In the genomic region with DNA sequence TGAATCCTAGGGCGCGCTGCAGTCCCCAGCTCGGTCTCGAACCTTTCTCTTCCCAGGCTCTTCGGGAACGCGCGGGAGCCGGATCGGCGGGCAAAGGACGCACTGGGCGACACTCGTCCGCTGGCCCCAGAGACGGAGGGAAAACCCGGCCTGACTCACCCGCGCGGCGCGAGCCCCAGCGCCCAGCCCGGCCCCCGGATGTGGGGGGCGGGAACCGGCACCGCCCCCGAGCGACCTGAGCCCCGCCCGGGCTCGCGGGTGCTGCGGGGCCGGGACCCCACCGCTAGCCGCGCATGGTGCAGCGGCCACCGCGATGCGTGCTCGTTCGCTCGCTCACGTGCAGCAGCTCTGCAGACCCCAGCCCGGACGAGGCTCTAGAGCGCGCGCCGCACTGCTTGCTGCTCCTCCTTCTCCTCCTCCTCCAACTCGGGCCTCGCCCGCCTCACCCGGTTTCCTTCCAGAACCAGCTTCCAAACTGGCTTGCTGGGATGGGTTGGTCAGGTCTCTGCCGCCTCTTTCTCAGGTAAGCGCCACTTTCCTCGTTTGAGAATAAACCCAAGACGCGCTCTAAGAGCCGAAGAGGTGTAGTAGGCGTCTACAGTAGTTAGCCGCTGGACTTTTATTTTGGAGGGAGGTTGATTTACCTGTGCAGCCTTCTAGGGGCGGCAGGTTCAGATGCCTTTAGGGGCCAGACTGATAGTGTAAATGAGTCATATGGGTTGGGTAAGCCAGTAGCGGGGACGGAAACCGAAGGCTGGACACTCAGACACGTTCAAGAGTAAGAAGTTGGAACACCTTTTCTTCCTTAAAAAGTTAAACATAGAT, we compare ENCODE assay signal across 8 mouse cellular contexts. TPM values are rescaled to one million over a fixed set of nuclear protein-coding genes. Genes with fewer than 3 reads are reported as not detected.
DNase-seq lines count a peak whose midpoint lies in the region; ATAC-seq and TF ChIP-seq lines count a peak whose summit lies in the region.

N4bp3 (minus strand) TSS at position 152 of the 825 bp plus-strand sequence.
D930048N14Rik (plus strand) TSS at position 264 of the 825 bp plus-strand sequence.

- H3K27me3 ChIP-seq in ES-Bruce4 (ENCODE audit: control insufficient read depth, insufficient read depth, low read length, poor library complexity, severe bottlenecking), result no peaks in the 10 kb centered on the region
- peaks cover 7% of the 10 kb centered on the region; the same call in 1 of the 2 replicates for H3K27me3 ChIP-seq in forebrain, embryonic 11.5 days (ENCODE audit: control insufficient read depth, insufficient read depth, low read length)
- H3K27me3 ChIP-seq in limb, embryonic 12.5 days, result peaks cover 5% of the 10 kb centered on the region; the same call in 1 of the 2 replicates
- H3K27me3 ChIP-seq in midbrain, embryonic 12.5 days, result peaks cover 30% of the 10 kb centered on the region
- no peaks in the 10 kb centered on the region for H3K27me3 ChIP-seq in testis, adult 2 months (ENCODE audit: control insufficient read depth, insufficient read depth, low read length)

- peak within 1 kb of the TSS; percentile 94 for H3K4me2 ChIP-seq in forebrain, embryonic 11.5 days (ENCODE audit: low read depth, low read length, severe bottlenecking)
- H3K4me2 ChIP-seq in limb, embryonic 12.5 days, result peak within 1 kb of the TSS; percentile 93
- H3K4me2 ChIP-seq in midbrain, embryonic 12.5 days (replicated peaks), result peak within 1 kb of the TSS; percentile 87

- peak; percentile 93 for DNase-seq in adrenal gland, postnatal 14 days
- DNase-seq in forebrain, embryonic 11.5 days (ENCODE audit: low spot score), result peak; percentile 86
- peak; percentile 80 to 83 for DNase-seq in heart, postnatal 36 days
- no peak for DNase-seq in layer of hippocampus, adult 9-10 months (ENCODE audit: low spot score)

- ATAC-seq in forebrain, embryonic 11.5 days (replicated peaks; ENCODE audit: low FRiP score), result peak; percentile 62
- ATAC-seq in limb, embryonic 12.5 days (ENCODE audit: insufficient number of reproducible peaks, insufficient read depth, low FRiP score, low TSS enrichment, low read depth), result peak; percentile 44; the same call in 1 of the 2 replicates
- peak; percentile 47; the same call in 1 of the 2 replicates for ATAC-seq in midbrain, embryonic 12.5 days (ENCODE audit: low FRiP score, low read depth)

- intact Hi-C loops in heart, postnatal 36 days (cut with DNase I), result loop anchor here (1.0 kb wide), 1 partner anchor 31 kb away; no protein-coding TSS in a partner anchor

- under 1% methylated on average over 68 of the region's 70 CpGs for WGBS in forebrain, embryonic 11.5 days
- 2% methylated on average over 70 of the region's 70 CpGs for WGBS in limb, embryonic 12.5 days
- WGBS in midbrain, embryonic 12.5 days, result under 1% methylated on average over 58 of the region's 70 CpGs

- H3K9me3 ChIP-seq in ES-Bruce4 (replicated peaks; ENCODE audit: control insufficient read depth, insufficient read depth, low read length, poor library complexity, severe bottlenecking), result no peaks in the 10 kb centered on the region
- H3K9me3 ChIP-seq in forebrain, embryonic 11.5 days (ENCODE audit: control insufficient read depth, low read length), result no peaks in the 10 kb centered on the region
- H3K9me3 ChIP-seq in limb, embryonic 12.5 days, result no peaks in the 10 kb centered on the region; the same call in 1 of the 2 replicates
- H3K9me3 ChIP-seq in midbrain, embryonic 12.5 days, result no peaks in the 10 kb centered on the region

- TF ChIP-seq CTCF in ES-Bruce4 (IDR thresholded peaks at IDR 0.05; ENCODE audit: low read depth, low read length), result no peak
- no peak for TF ChIP-seq CTCF in testis, adult 2 months (IDR thresholded peaks at IDR 0.05; ENCODE audit: control insufficient read depth, insufficient read depth, insufficient replicate concordance, low read depth, low read length)

- H3K27ac ChIP-seq in ES-Bruce4 (ENCODE audit: insufficient read depth, low read length), result peak within 1 kb of the TSS; percentile 77
- H3K27ac ChIP-seq in forebrain, embryonic 11.5 days (ENCODE audit: low read depth, low read length), result no peak within 1 kb of the TSS
- peak within 1 kb of the TSS; percentile 67 for H3K27ac ChIP-seq in limb, embryonic 12.5 days
- H3K27ac ChIP-seq in midbrain, embryonic 12.5 days (replicated peaks), result no peak within 1 kb of the TSS
- peak within 1 kb of the TSS; percentile 46 for H3K27ac ChIP-seq in testis, adult 2 months (ENCODE audit: control insufficient read depth, insufficient read depth, low read depth, low read length)

- peak within 1 kb of the TSS; percentile 84 for H3K4me3 ChIP-seq in ES-Bruce4 (ENCODE audit: low read depth, low read length)
- peak within 1 kb of the TSS; percentile 53 for H3K4me3 ChIP-seq in forebrain, embryonic 11.5 days (ENCODE audit: low read depth, low read length)
- peak within 1 kb of the TSS; percentile 70 for H3K4me3 ChIP-seq in limb, embryonic 12.5 days (replicated peaks)
- peak within 1 kb of the TSS; percentile 58 for H3K4me3 ChIP-seq in midbrain, embryonic 12.5 days
- H3K4me3 ChIP-seq in testis, adult 2 months (ENCODE audit: control insufficient read depth, low read depth, low read length), result peak within 1 kb of the TSS; percentile 89

- no peak for TF ChIP-seq EP300 in ES-Bruce4 (IDR thresholded peaks at IDR 0.05; ENCODE audit: insufficient read depth, low read depth, low read length)

- H3K9ac ChIP-seq in ES-Bruce4 (ENCODE audit: low read depth, poor library complexity, severe bottlenecking), result peak within 1 kb of the TSS; percentile 67
- H3K9ac ChIP-seq in forebrain, embryonic 11.5 days (ENCODE audit: low read length), result peak within 1 kb of the TSS; percentile 69
- H3K9ac ChIP-seq in limb, embryonic 12.5 days (replicated peaks), result peak within 1 kb of the TSS; percentile 81
- H3K9ac ChIP-seq in midbrain, embryonic 12.5 days (replicated peaks), result peak within 1 kb of the TSS; percentile 62

- H3K4me1 ChIP-seq in ES-Bruce4 (ENCODE audit: control insufficient read depth, insufficient read depth, low read length), result peaks cover 3% of the 10 kb centered on the region
- H3K4me1 ChIP-seq in forebrain, embryonic 11.5 days (replicated peaks; ENCODE audit: control insufficient read depth, insufficient read depth, low read length), result peaks cover 22% of the 10 kb centered on the region; the same call in 1 of the 2 replicates
- H3K4me1 ChIP-seq in limb, embryonic 12.5 days (replicated peaks), result peaks cover 44% of the 10 kb centered on the region
- peaks cover 31% of the 10 kb centered on the region for H3K4me1 ChIP-seq in midbrain, embryonic 12.5 days
- H3K4me1 ChIP-seq in testis, adult 2 months (ENCODE audit: control insufficient read depth, insufficient read depth, low read length), result peaks cover 32% of the 10 kb centered on the region

- H3K36me3 ChIP-seq in ES-Bruce4 (ENCODE audit: control insufficient read depth, insufficient read depth, low read length, poor library complexity, severe bottlenecking), result peaks cover 22% of the 10 kb centered on the region
- no peaks in the 10 kb centered on the region for H3K36me3 ChIP-seq in forebrain, embryonic 11.5 days (ENCODE audit: control insufficient read depth, insufficient read depth, low read length)
- H3K36me3 ChIP-seq in limb, embryonic 12.5 days, result no peaks in the 10 kb centered on the region; the same call in 1 of the 2 replicates
- no peaks in the 10 kb centered on the region for H3K36me3 ChIP-seq in midbrain, embryonic 12.5 days
- no peaks in the 10 kb centered on the region for H3K36me3 ChIP-seq in testis, adult 2 months (ENCODE audit: control insufficient read depth, insufficient read depth, low read length)

- no peak for TF ChIP-seq POLR2A in ES-Bruce4 (IDR thresholded peaks at IDR 0.05; ENCODE audit: insufficient read depth, low read length)
- no peak for TF ChIP-seq POLR2A in testis, adult 2 months (IDR thresholded peaks at IDR 0.05; ENCODE audit: control insufficient read depth, low read depth, low read length)

RNA-seq across cellular contexts. Expression of gene N4bp3, which starts in this region (rescaled TPM):
- polyA plus RNA-seq in ES-Bruce4 (2011; ENCODE audit: insufficient read depth, insufficient read length, low read depth, missing spikeins), result 18.5 and 19.9 TPM in 2 replicates
- 16.2 and 18.8 TPM in 2 replicates for total RNA-seq in adrenal gland, postnatal 14 days (2021)
- polyA plus RNA-seq in forebrain, embryonic 11.5 days (2014; fragmentation: Nextera tagmentation; extraction: Ambion mirVana), result 11.3 and 11.7 TPM in 2 replicates
- 10 to 100 TPM; 13.4 to 16.3 TPM for total RNA-seq in heart, postnatal 36 days (2021)
- 28.0 and 29.5 TPM in 2 replicates for polyA plus RNA-seq in limb, embryonic 12.5 days (2016; fragmentation: Nextera tagmentation; extraction: Ambion mirVana)
- polyA plus RNA-seq in midbrain, embryonic 12.5 days (2016; fragmentation: Nextera tagmentation; extraction: Ambion mirVana), result 10.7 and 11.8 TPM in 2 replicates
- polyA plus RNA-seq in testis, adult 2 months (2012; rRNA removed), result 16.3 and 19.0 TPM in 2 replicates

RNA-seq across cellular contexts. Expression of gene D930048N14Rik, which starts in this region (rescaled TPM):
- polyA plus RNA-seq in ES-Bruce4 (2011; ENCODE audit: insufficient read depth, insufficient read length, low read depth, missing spikeins), result 10.1 and 10.6 TPM in 2 replicates
- total RNA-seq in adrenal gland, postnatal 14 days (2021), result 1.9 and 2.7 TPM in 2 replicates
- 0.97 and 1.1 TPM in 2 replicates for polyA plus RNA-seq in forebrain, embryonic 11.5 days (2014; fragmentation: Nextera tagmentation; extraction: Ambion mirVana)
- under 1 TPM; 0.33 to 0.62 TPM for total RNA-seq in heart, postnatal 36 days (2021)
- 2.5 and 3.7 TPM in 2 replicates for polyA plus RNA-seq in limb, embryonic 12.5 days (2016; fragmentation: Nextera tagmentation; extraction: Ambion mirVana)
- 0.51 TPM in 2 replicates for polyA plus RNA-seq in midbrain, embryonic 12.5 days (2016; fragmentation: Nextera tagmentation; extraction: Ambion mirVana)
- polyA plus RNA-seq in testis, adult 2 months (2012; rRNA removed), result 5.1 and 5.3 TPM in 2 replicates

Comparison
In these comparisons a context has a peak if more than half of its experiments do, and no peak if none do; other contexts are left out.
1. H3K27ac ChIP-seq: peak in ES-Bruce4 (single experiment), limb, embryonic 12.5 days (single experiment) and testis, adult 2 months (single experiment); none in forebrain, embryonic 11.5 days (single experiment) and midbrain, embryonic 12.5 days (single experiment).
2. Peak in every context shown above with its lines, with median percentiles within 50 percentile points of each other: H3K4me3 ChIP-seq, H3K9ac ChIP-seq, ATAC-seq and H3K4me2 ChIP-seq.